Mouse (Mus musculus) brown adipose tissue, adult 24 weeks (tissue): ENCODE measurements around the gene Gk. TPM values are rescaled to one million over a fixed set of nuclear protein-coding genes. Genes with fewer than 3 reads are reported as not detected.

Experiments used
- H3K27ac ChIP-seq: fragments of 200-500 bp; replicated peaks from 2 replicates; pipeline ENCODE4 v1.5.1; 2012; ENCODE audit warnings: low read depth, mild to moderate bottlenecking, low read length
- H3K4me1 ChIP-seq: fragments of 200-500 bp; 2 replicates; pipeline ENCODE4 v1.6.1; 2012; ENCODE audit warnings: low read length, mixed read lengths; ENCODE audit not compliant: control insufficient read depth, insufficient read depth, insufficient read length
- H3K4me3 ChIP-seq: fragments of 200-500 bp; 2 replicates; pipeline ENCODE4 v1.5.1; 2012; ENCODE audit warnings: low read depth, mild to moderate bottlenecking, low read length, moderate library complexity; ENCODE audit not compliant: insufficient read depth
- polyA plus RNA-seq: library from polyadenylated mRNA; stranded (reverse); fragments of >200 nt; gene quantifications from 2 replicates; pipeline ENCODE4 v1.2.4, GENCODE M21; 2012; ENCODE audit not compliant: missing spikeins, insufficient read depth, insufficient read length

Gk gene
- polyA plus RNA-seq, 1 experiment, result 44.7 TPM

DNA sequence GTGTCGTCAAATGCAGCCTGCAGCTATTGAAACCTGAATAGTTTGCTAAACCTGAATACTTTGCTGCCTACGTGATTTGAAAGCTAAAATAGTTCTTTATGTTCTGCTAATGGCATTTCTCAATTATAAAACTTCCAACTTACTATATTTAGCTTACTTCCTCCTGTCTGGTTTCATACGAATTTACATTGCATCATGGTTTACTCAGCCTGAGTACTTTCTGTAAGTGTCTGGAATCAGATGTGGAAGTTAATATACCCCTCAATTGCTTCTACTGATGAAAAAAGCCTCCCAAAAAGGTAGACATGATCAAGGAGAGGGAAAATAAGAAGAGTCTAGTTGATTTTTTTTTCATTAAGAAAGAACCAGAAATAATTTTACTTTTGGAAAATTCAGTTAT, 66.2 kb downstream of the Gk start:
- H3K4me3 ChIP-seq, result no peak overlapping the region
- H3K27ac ChIP-seq, result no peak overlapping the region
- H3K4me1 ChIP-seq, result no peaks in the 10 kb centered on the region

DNA sequence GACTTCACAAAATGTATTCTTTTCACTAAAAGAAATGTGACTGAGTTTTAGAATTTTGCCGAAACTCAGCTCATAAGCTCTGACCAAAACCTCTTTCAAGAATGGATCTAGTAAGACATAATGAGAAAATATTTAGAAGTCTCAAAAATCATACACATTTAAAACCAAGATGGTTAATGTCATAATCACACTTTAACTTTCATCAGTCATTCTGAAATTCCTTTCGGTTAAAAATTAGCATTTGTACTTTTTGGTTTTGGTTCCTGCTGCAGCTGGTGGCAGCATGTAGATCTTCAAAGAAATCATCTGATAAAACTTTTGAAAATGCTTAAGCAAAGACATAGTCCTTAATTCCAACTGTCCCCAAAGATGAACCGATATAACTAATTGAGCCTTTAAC, 70.9 kb downstream of the Gk start:
- Histone ChIP-seq H3K4me1 (no peaks in the 10 kb centered on the region), H3K4me3 (no peak overlapping the region), H3K27ac (no peak overlapping the region)

DNA sequence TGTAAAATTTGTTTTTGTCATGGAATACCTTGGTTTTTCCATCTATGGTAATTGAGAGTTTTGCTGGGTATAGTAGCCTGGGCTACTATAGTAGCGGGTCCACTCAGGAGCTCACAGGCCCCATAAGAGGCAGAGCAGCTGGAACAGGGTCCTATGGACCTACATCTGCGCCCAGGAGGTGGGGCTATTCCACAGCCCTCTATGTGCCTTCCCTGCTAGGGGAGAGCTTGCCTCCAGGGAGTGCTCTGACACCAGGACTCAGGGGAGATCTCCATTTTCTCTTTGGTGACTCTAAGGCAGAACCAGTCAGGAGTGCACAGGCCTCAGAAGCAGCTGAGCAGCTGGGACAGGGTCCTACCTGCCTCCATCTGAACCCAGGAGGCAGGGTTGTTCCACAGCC, 92.9 kb downstream of the Gk start:
- Histone ChIP-seq H3K4me3 (no peak overlapping the region), H3K4me1 (no peaks in the 10 kb centered on the region)

DNA sequence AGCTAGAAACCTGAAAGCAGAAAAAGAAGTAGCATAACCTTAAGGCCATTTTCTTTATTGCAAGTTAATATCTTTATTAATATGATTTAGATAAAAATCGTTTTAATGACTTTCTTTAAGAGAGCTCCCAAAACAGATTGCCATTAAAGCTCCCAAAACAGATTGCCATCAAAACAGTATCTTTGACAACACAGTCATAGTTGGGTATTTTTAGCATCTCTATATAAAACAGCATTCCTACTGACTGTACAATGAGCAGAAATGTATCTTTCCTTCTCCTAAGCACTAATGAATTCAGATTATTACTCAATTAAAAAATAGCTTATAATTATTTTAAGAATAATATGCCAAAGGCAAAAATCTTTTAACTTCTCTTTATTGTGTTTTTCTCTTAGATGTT, 94.5 kb downstream of the Gk start:
- Histone ChIP-seq H3K27ac (no peak overlapping the region), H3K4me3 (no peak overlapping the region), H3K4me1 (no peaks in the 10 kb centered on the region)

More for the DNA sequence above, 92.9 kb downstream of the Gk start:
- no peak overlapping the region for H3K27ac ChIP-seq

DNA sequence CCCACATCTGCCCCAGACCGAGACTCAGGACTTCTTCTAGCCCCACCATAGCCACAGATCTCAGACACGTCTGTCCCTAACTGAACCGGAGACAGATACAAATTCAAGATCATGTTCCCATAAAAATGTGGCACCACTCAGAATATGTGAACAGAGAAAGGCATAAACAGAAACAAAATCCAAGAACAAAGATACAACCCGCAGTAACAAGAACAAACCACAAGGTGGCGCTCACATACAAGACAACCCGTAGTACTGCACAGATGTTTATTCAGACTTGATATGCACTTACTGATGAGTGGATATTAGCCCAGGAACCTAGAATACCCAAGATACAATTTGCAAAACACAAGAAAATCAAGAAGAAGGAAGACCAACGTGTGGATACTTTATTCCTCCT, 99.8 kb downstream of the Gk start:
- H3K27ac ChIP-seq, result no peak overlapping the region
- H3K4me3 ChIP-seq, result no peak overlapping the region
- no peaks in the 10 kb centered on the region for H3K4me1 ChIP-seq

Other genes starting within 250 kb of the Gk start
- 4.2 and 6.5 TPM in 2 replicates for gene Tab3, start 202.8 kb downstream of the Gk start, polyA plus RNA-seq
- not detected in 2 replicates for gene 5430427O19Rik, start 93.5 kb upstream of the Gk start, polyA plus RNA-seq